Mouse (Mus musculus) ES-Bruce4 (cell line): Measurements from ENCODE around the gene Ptar1. TPM values are rescaled to one million over a fixed set of nuclear protein-coding genes. Genes with fewer than 3 reads are reported as not detected.

Experiments
- H3K27ac ChIP-seq: 2 replicates; pipeline ENCODE4 v1.5.1; 2012; ENCODE audit warnings: low read length, inconsistent platforms; ENCODE audit not compliant: insufficient read depth
- H3K27me3 ChIP-seq: 2 replicates; pipeline ENCODE4 v1.6.1; 2012; ENCODE audit warnings: mild to moderate bottlenecking, low read length, inconsistent platforms; ENCODE audit not compliant: control insufficient read depth, poor library complexity, insufficient read depth, severe bottlenecking
- H3K36me3 ChIP-seq: 2 replicates; pipeline ENCODE4 v1.6.1; 2012; ENCODE audit warnings: inconsistent platforms, mild to moderate bottlenecking, low read length, moderate library complexity; ENCODE audit not compliant: control insufficient read depth, poor library complexity, insufficient read depth, severe bottlenecking
- H3K4me1 ChIP-seq: one replicate; pipeline ENCODE4 v1.8.1; 2011; ENCODE audit warnings: low read length; ENCODE audit not compliant: control insufficient read depth, insufficient read depth
- H3K4me3 ChIP-seq: 2 replicates; pipeline ENCODE4 v1.5.1; 2011; ENCODE audit warnings: low read depth, mild to moderate bottlenecking, low read length
- H3K9ac ChIP-seq: 2 replicates; pipeline ENCODE4 v1.6.1; 2012; ENCODE audit warnings: low read depth, mild to moderate bottlenecking, inconsistent platforms; ENCODE audit not compliant: poor library complexity, severe bottlenecking
- H3K9me3 ChIP-seq: replicated peaks from 2 replicates; pipeline ENCODE4 v1.6.1; 2012; ENCODE audit warnings: mild to moderate bottlenecking, low read length, inconsistent platforms; ENCODE audit not compliant: control insufficient read depth, poor library complexity, insufficient read depth, severe bottlenecking
- CTCF ChIP-seq: IDR thresholded peaks from one replicate; pipeline ENCODE4 v1.8.1; 2011; ENCODE audit warnings: low read depth, low read length
- EP300 ChIP-seq: IDR thresholded peaks from 2 replicates; pipeline ENCODE4 v1.6.1; 2011; ENCODE audit warnings: low read depth, low read length; ENCODE audit not compliant: insufficient read depth
- POLR2A ChIP-seq: IDR thresholded peaks from one replicate; pipeline ENCODE4 v1.8.1; 2011; ENCODE audit warnings: low read length; ENCODE audit not compliant: insufficient read depth
- polyA plus RNA-seq: library from polyadenylated mRNA; stranded (reverse); fragments of >200 nt; gene quantifications from 2 replicates; pipeline ENCODE4 v1.2.4, GENCODE M21; 2011; ENCODE audit warnings: low read depth; ENCODE audit not compliant: missing spikeins, insufficient read depth, insufficient read length

The Ptar1 gene
- polyA plus RNA-seq, 1 experiment = 43.9 TPM

- H3K27me3 ChIP-seq = no peaks in the 10 kb centered on the region
- H3K9me3 ChIP-seq = no peaks in the 10 kb centered on the region
- no peak overlapping the region for H3K27ac ChIP-seq
- TF ChIP-seq EP300 (no peak), POLR2A (no peak), CTCF (no peak)
- H3K4me3 ChIP-seq = no peak overlapping the region
- no peak overlapping the region for H3K9ac ChIP-seq
- H3K36me3 ChIP-seq = no peaks in the 10 kb centered on the region
- H3K4me1 ChIP-seq = no peaks in the 10 kb centered on the region
These were observed 88.1 kb downstream of the Ptar1 start for GRCm38 (mm10) chr19:23775356-23775755.

- H3K9me3 ChIP-seq = no peaks in the 10 kb centered on the region
- no peak overlapping the region for H3K9ac ChIP-seq
- no peak overlapping the region for H3K4me3 ChIP-seq
- H3K36me3 ChIP-seq = no peaks in the 10 kb centered on the region
- no peak overlapping the region for H3K27ac ChIP-seq
- H3K4me1 ChIP-seq = no peaks in the 10 kb centered on the region
- H3K27me3 ChIP-seq = no peaks in the 10 kb centered on the region; the same call in 1 of the 2 replicates
- TF ChIP-seq CTCF (no peak), EP300 (no peak), POLR2A (no peak)
These were observed 91.9 kb downstream of the Ptar1 start for GRCm38 (mm10) chr19:23779130-23779529.

- Histone ChIP-seq H3K9me3 (no peaks in the 10 kb centered on the region), H3K4me3 (no peak overlapping the region), H3K36me3 (no peaks in the 10 kb centered on the region), H3K4me1 (no peaks in the 10 kb centered on the region), H3K27me3 (no peaks in the 10 kb centered on the region; the same call in 1 of the 2 replicates), H3K9ac (no peak overlapping the region), H3K27ac (no peak overlapping the region)
- TF ChIP-seq POLR2A (no peak), CTCF (no peak)
These were observed 92.9 kb downstream of the Ptar1 start for GRCm38 (mm10) chr19:23780105-23780504.

Other genes starting within 250 kb of the Ptar1 start
- gene Mamdc2, start 239.0 kb upstream of the Ptar1 start, polyA plus RNA-seq = 0.25 and 0.29 TPM in 2 replicates
- gene 1700028P14Rik, start 34.6 kb upstream of the Ptar1 start, polyA plus RNA-seq = not detected in 2 replicates
- gene Apba1, start 71.5 kb downstream of the Ptar1 start, polyA plus RNA-seq = 0.16 and 0.50 TPM in 2 replicates